Mouse (Mus musculus): Measurements from ENCODE around the gene Dop1b. TPM values are rescaled to one million over a fixed set of nuclear protein-coding genes. Genes with fewer than 3 reads are reported as not detected.

The Dop1b gene
- polyA plus RNA-seq, 1 experiment from 2014 or later: 25.2 TPM

GRCm38 (mm10) chr16:93744804-93745340 lies 33.2 kb downstream of the Dop1b start:
- Histone ChIP-seq H3K4me1 (no peaks in the 10 kb centered on the region), H3K27me3 (no peaks in the 10 kb centered on the region), H3K4me2 (replicated peaks) (no peak overlapping the region), H3K27ac (no peak overlapping the region), H3K9ac (no peak overlapping the region), H3K36me3 (peaks cover 32% of the 10 kb centered on the region), H3K9me3 (replicated peaks) (no peaks in the 10 kb centered on the region), H3K4me3 (no peak overlapping the region)
- no peak for ATAC-seq (ENCODE audit: low FRiP score)
- WGBS: 81% methylated on average over 10 of the region's 10 CpGs

GRCm38 (mm10) chr16:93746397-93746796 lies 34.7 kb downstream of the Dop1b start:
- Histone ChIP-seq H3K9me3 (replicated peaks) (no peaks in the 10 kb centered on the region), H3K4me1 (no peaks in the 10 kb centered on the region), H3K27ac (no peak overlapping the region), H3K4me3 (no peak overlapping the region), H3K36me3 (peaks cover 21% of the 10 kb centered on the region; the same call in 1 of the 2 replicates), H3K9ac (no peak overlapping the region), H3K4me2 (replicated peaks) (no peak overlapping the region), H3K27me3 (no peaks in the 10 kb centered on the region)
- 64% methylated on average over 8 of the region's 8 CpGs for WGBS
- ATAC-seq (ENCODE audit: low FRiP score): no peak

- 92% methylated on average over 4 of the region's 4 CpGs for WGBS
- H3K9ac ChIP-seq: no peak overlapping the region
- no peak overlapping the region for H3K27ac ChIP-seq
- H3K4me2 ChIP-seq (replicated peaks): no peak overlapping the region
- H3K36me3 ChIP-seq: peaks cover 16% of the 10 kb centered on the region; the same call in 1 of the 2 replicates
- no peak for ATAC-seq (ENCODE audit: low FRiP score)
- no peaks in the 10 kb centered on the region for H3K9me3 ChIP-seq (replicated peaks)
- no peaks in the 10 kb centered on the region for H3K4me1 ChIP-seq
- no peaks in the 10 kb centered on the region for H3K27me3 ChIP-seq
- no peak overlapping the region for H3K4me3 ChIP-seq
Observed at GRCm38 (mm10) chr16:93746957-93747356, 35.3 kb downstream of the Dop1b start.

GRCm38 (mm10) chr16:93747421-93747820 lies 35.7 kb downstream of the Dop1b start:
- Histone ChIP-seq H3K9me3 (replicated peaks) (no peaks in the 10 kb centered on the region), H3K4me2 (replicated peaks) (no peak overlapping the region), H3K27ac (no peak overlapping the region), H3K4me1 (no peaks in the 10 kb centered on the region), H3K9ac (no peak overlapping the region), H3K4me3 (no peak overlapping the region), H3K27me3 (no peaks in the 10 kb centered on the region), H3K36me3 (peaks cover 14% of the 10 kb centered on the region; the same call in 1 of the 2 replicates)
- no peak for ATAC-seq (ENCODE audit: low FRiP score)
- 77% methylated on average over 6 of the region's 6 CpGs for WGBS

GRCm38 (mm10) chr16:93749147-93749910 lies 37.6 kb downstream of the Dop1b start:
- ATAC-seq (ENCODE audit: low FRiP score): no peak
- 76% methylated on average over 15 of the region's 15 CpGs for WGBS
- Histone ChIP-seq H3K4me1 (no peaks in the 10 kb centered on the region), H3K9ac (no peak overlapping the region), H3K27ac (no peak overlapping the region), H3K9me3 (replicated peaks) (no peaks in the 10 kb centered on the region), H3K27me3 (no peaks in the 10 kb centered on the region), H3K4me2 (replicated peaks) (no peak overlapping the region), H3K4me3 (no peak overlapping the region), H3K36me3 (peaks cover 29% of the 10 kb centered on the region)

- Histone ChIP-seq H3K4me1 (no peaks in the 10 kb centered on the region), H3K9me3 (replicated peaks) (no peaks in the 10 kb centered on the region), H3K4me3 (no peak overlapping the region), H3K36me3 (peaks cover 30% of the 10 kb centered on the region), H3K4me2 (replicated peaks) (no peak overlapping the region), H3K27me3 (no peaks in the 10 kb centered on the region), H3K9ac (no peak overlapping the region), H3K27ac (no peak overlapping the region)
- ATAC-seq (ENCODE audit: low FRiP score): no peak
- WGBS: 70% methylated on average over 6 of the region's 6 CpGs
Observed at GRCm38 (mm10) chr16:93750464-93750863, 38.8 kb downstream of the Dop1b start.

- Histone ChIP-seq H3K4me2 (replicated peaks) (no peak overlapping the region), H3K9me3 (replicated peaks) (no peaks in the 10 kb centered on the region), H3K4me3 (no peak overlapping the region), H3K9ac (no peak overlapping the region), H3K4me1 (no peaks in the 10 kb centered on the region), H3K36me3 (peaks cover 34% of the 10 kb centered on the region), H3K27ac (no peak overlapping the region), H3K27me3 (no peaks in the 10 kb centered on the region)
- no peak for ATAC-seq (ENCODE audit: low FRiP score)
- WGBS: 59% methylated on average over 5 of the region's 5 CpGs
Observed at GRCm38 (mm10) chr16:93751816-93752215, 40.1 kb downstream of the Dop1b start.

GRCm38 (mm10) chr16:93756622-93757021 lies 44.9 kb downstream of the Dop1b start:
- no peaks in the 10 kb centered on the region for H3K9me3 ChIP-seq (replicated peaks)
- no peaks in the 10 kb centered on the region for H3K27me3 ChIP-seq
- no peak overlapping the region for H3K4me3 ChIP-seq
- no peaks in the 10 kb centered on the region for H3K4me1 ChIP-seq
- H3K4me2 ChIP-seq (replicated peaks): no peak overlapping the region
- no peak overlapping the region for H3K27ac ChIP-seq
- H3K9ac ChIP-seq: no peak overlapping the region
- no peak for ATAC-seq (ENCODE audit: low FRiP score)
- WGBS: 87% methylated on average over 5 of the region's 5 CpGs
- H3K36me3 ChIP-seq: peaks cover 71% of the 10 kb centered on the region

- Histone ChIP-seq H3K4me3 (no peak overlapping the region), H3K4me2 (replicated peaks) (no peak overlapping the region), H3K27ac (no peak overlapping the region), H3K9me3 (replicated peaks) (no peaks in the 10 kb centered on the region), H3K9ac (no peak overlapping the region), H3K4me1 (no peaks in the 10 kb centered on the region), H3K27me3 (no peaks in the 10 kb centered on the region), H3K36me3 (peaks cover 69% of the 10 kb centered on the region)
- 75% methylated on average over 6 of the region's 6 CpGs for WGBS
- ATAC-seq (ENCODE audit: low FRiP score): no peak
Observed at GRCm38 (mm10) chr16:93763378-93763777, 51.7 kb downstream of the Dop1b start.

GRCm38 (mm10) chr16:93764597-93764996 lies 52.9 kb downstream of the Dop1b start:
- ATAC-seq (ENCODE audit: low FRiP score): no peak
- Histone ChIP-seq H3K27ac (no peak overlapping the region), H3K36me3 (peaks cover 61% of the 10 kb centered on the region), H3K27me3 (no peaks in the 10 kb centered on the region), H3K4me3 (no peak overlapping the region), H3K9ac (no peak overlapping the region), H3K4me2 (replicated peaks) (no peak overlapping the region), H3K9me3 (replicated peaks) (no peaks in the 10 kb centered on the region), H3K4me1 (no peaks in the 10 kb centered on the region)
- WGBS: 58% methylated on average over 4 of the region's 4 CpGs

- Histone ChIP-seq H3K4me2 (replicated peaks) (no peak overlapping the region), H3K27ac (no peak overlapping the region), H3K36me3 (peaks cover 52% of the 10 kb centered on the region), H3K27me3 (no peaks in the 10 kb centered on the region), H3K9ac (no peak overlapping the region), H3K9me3 (replicated peaks) (no peaks in the 10 kb centered on the region), H3K4me1 (no peaks in the 10 kb centered on the region), H3K4me3 (no peak overlapping the region)
- no peak for ATAC-seq (ENCODE audit: low FRiP score)
- WGBS: 59% methylated on average over 4 of the region's 4 CpGs
Observed at GRCm38 (mm10) chr16:93766956-93767355, 55.3 kb downstream of the Dop1b start.

GRCm38 (mm10) chr16:93767548-93767947 lies 55.8 kb downstream of the Dop1b start:
- WGBS: 70% methylated on average over 6 of the region's 6 CpGs
- H3K27ac ChIP-seq: no peak overlapping the region
- no peak for ATAC-seq (ENCODE audit: low FRiP score)
- H3K36me3 ChIP-seq: peaks cover 46% of the 10 kb centered on the region
- H3K4me3 ChIP-seq: no peak overlapping the region
- no peaks in the 10 kb centered on the region for H3K4me1 ChIP-seq
- no peak overlapping the region for H3K9ac ChIP-seq
- no peak overlapping the region for H3K4me2 ChIP-seq (replicated peaks)
- no peaks in the 10 kb centered on the region for H3K27me3 ChIP-seq
- H3K9me3 ChIP-seq (replicated peaks): no peaks in the 10 kb centered on the region

- H3K4me3 ChIP-seq: no peak overlapping the region
- no peak overlapping the region for H3K27ac ChIP-seq
- ATAC-seq (ENCODE audit: low FRiP score): no peak
- H3K36me3 ChIP-seq: peaks cover 34% of the 10 kb centered on the region
- no peak overlapping the region for H3K4me2 ChIP-seq (replicated peaks)
- H3K9ac ChIP-seq: no peak overlapping the region
- H3K27me3 ChIP-seq: no peaks in the 10 kb centered on the region
- no peaks in the 10 kb centered on the region for H3K4me1 ChIP-seq
- H3K9me3 ChIP-seq (replicated peaks): no peaks in the 10 kb centered on the region
- WGBS: 83% methylated on average over 15 of the region's 15 CpGs
Observed at GRCm38 (mm10) chr16:93769621-93770020, 57.9 kb downstream of the Dop1b start.

All from hindbrain, embryonic 12.5 days (tissue).